In genomic region chr9:107949922-107950235, GRCm38 (mm10) we compare ENCODE assay signal across 8 mouse cellular contexts. TPM values are rescaled to one million over a fixed set of nuclear protein-coding genes. Genes with fewer than 3 reads are reported as not detected.
DNase-seq lines count a peak whose midpoint lies in the region; ATAC-seq and TF ChIP-seq lines count a peak whose summit lies in the region.

Gene Traip, plus strand, starts transcription at chr9:107950136.

- H3K4me2 ChIP-seq in intestine, embryonic 15.5 days (replicated peaks): peak within 1 kb of the TSS; percentile 75
- peak within 1 kb of the TSS; percentile 63 for H3K4me2 ChIP-seq in midbrain, postnatal 0 days (ENCODE audit: low read depth, low read length, poor library complexity, severe bottlenecking)

- peak within 1 kb of the TSS; percentile 91 for H3K9ac ChIP-seq in liver, adult 2 months (ENCODE audit: low read depth, low read length)
- H3K9ac ChIP-seq in intestine, embryonic 15.5 days: peak within 1 kb of the TSS; percentile 53
- H3K9ac ChIP-seq in midbrain, postnatal 0 days (replicated peaks; ENCODE audit: low read length, poor library complexity, severe bottlenecking): peak within 1 kb of the TSS; percentile 29; the same call in 1 of the 2 replicates

- H3K79me2 ChIP-seq in liver, adult 2 months (ENCODE audit: control insufficient read depth, insufficient read depth, low read length): no peaks in the 10 kb centered on the region

- no peak for ATAC-seq in intestine, embryonic 15.5 days
- no peak for ATAC-seq in midbrain, postnatal 0 days (ENCODE audit: low FRiP score)

- no peaks in the 10 kb centered on the region for H3K36me3 ChIP-seq in liver, adult 2 months (ENCODE audit: control insufficient read depth, insufficient read depth, low read length)
- H3K36me3 ChIP-seq in intestine, embryonic 15.5 days: no peaks in the 10 kb centered on the region
- H3K36me3 ChIP-seq in midbrain, postnatal 0 days (ENCODE audit: insufficient read depth, low read length): peaks cover 29% of the 10 kb centered on the region

- peak within 1 kb of the TSS; percentile 89 for H3K27ac ChIP-seq in liver, adult 2 months (replicated peaks; ENCODE audit: insufficient read depth, low read depth, low read length)
- H3K27ac ChIP-seq in embryonic fibroblast, embryonic 13.5 days (ENCODE audit: insufficient read depth, low read length): peak within 1 kb of the TSS; percentile 10; the same call in 1 of the 2 replicates
- peak within 1 kb of the TSS; percentile 74 for H3K27ac ChIP-seq in intestine, embryonic 15.5 days
- H3K27ac ChIP-seq in midbrain, postnatal 0 days (ENCODE audit: low read depth, low read length): peak within 1 kb of the TSS; percentile 70

- TF ChIP-seq POLR2A in liver, adult 2 months (IDR thresholded peaks at IDR 0.05; ENCODE audit: extremely low read depth, insufficient read depth, low read length): no peak
- TF ChIP-seq POLR2A in embryonic fibroblast, embryonic 13.5 days (IDR thresholded peaks at IDR 0.05; ENCODE audit: low read depth, low read length): no peak

- no peaks in the 10 kb centered on the region for H3K27me3 ChIP-seq in liver, adult 2 months (ENCODE audit: control insufficient read depth, insufficient read depth, low read length)
- H3K27me3 ChIP-seq in intestine, embryonic 15.5 days (replicated peaks): no peaks in the 10 kb centered on the region
- no peaks in the 10 kb centered on the region for H3K27me3 ChIP-seq in midbrain, postnatal 0 days (ENCODE audit: insufficient read depth, low read length)

- WGBS in liver, adult 2 months: 90% methylated on average over 10 of the region's 10 CpGs
- WGBS in intestine, embryonic 15.5 days: 87% methylated on average over 10 of the region's 10 CpGs
- 92% methylated on average over 10 of the region's 10 CpGs for WGBS in midbrain, postnatal 0 days

- H3K4me3 ChIP-seq in liver, adult 2 months (ENCODE audit: insufficient read depth, low read depth, low read length): peak within 1 kb of the TSS; percentile 81
- H3K4me3 ChIP-seq in embryonic fibroblast, embryonic 13.5 days (ENCODE audit: insufficient read depth, low read length): peak within 1 kb of the TSS; percentile 80
- peak within 1 kb of the TSS; percentile 68 for H3K4me3 ChIP-seq in intestine, embryonic 15.5 days (replicated peaks)
- H3K4me3 ChIP-seq in midbrain, postnatal 0 days (ENCODE audit: low read depth, low read length): peak within 1 kb of the TSS; percentile 49

- DNase-seq in liver, adult 2 months (ENCODE audit: extremely low read depth, low read depth, low spot score): no peak
- no peak for DNase-seq in liver
- no peak for DNase-seq in midbrain, postnatal 0 days (ENCODE audit: low spot score)
- no peak for DNase-seq in retina, postnatal 1 day
- DNase-seq in thymus, postnatal 10 days (ENCODE audit: low spot score in 2 of 2): no peak
- no peak for DNase-seq in cerebellum, postnatal 14 days

- no peaks in the 10 kb centered on the region for H3K4me1 ChIP-seq in liver, adult 2 months (ENCODE audit: control insufficient read depth, insufficient read depth, low read length)
- peaks cover 6% of the 10 kb centered on the region; the same call in 1 of the 2 replicates for H3K4me1 ChIP-seq in embryonic fibroblast, embryonic 13.5 days (ENCODE audit: control insufficient read depth, insufficient read depth, low read length)
- peaks cover 3% of the 10 kb centered on the region for H3K4me1 ChIP-seq in intestine, embryonic 15.5 days (replicated peaks)
- H3K4me1 ChIP-seq in midbrain, postnatal 0 days (ENCODE audit: insufficient read depth, low read length): no peaks in the 10 kb centered on the region

- H3K9me3 ChIP-seq in intestine, embryonic 15.5 days: no peaks in the 10 kb centered on the region
- no peaks in the 10 kb centered on the region for H3K9me3 ChIP-seq in midbrain, postnatal 0 days (ENCODE audit: low read length)

- TF ChIP-seq CTCF in liver, adult 2 months (IDR thresholded peaks at IDR 0.05; ENCODE audit: low read depth, low read length): no peak
- TF ChIP-seq CTCF in embryonic fibroblast, embryonic 13.5 days (IDR thresholded peaks at IDR 0.05; ENCODE audit: borderline replicate concordance, insufficient read depth, low read length): no peak
- TF ChIP-seq CTCF in midbrain, postnatal 0 days (IDR thresholded peaks at IDR 0.05): no peak

RNA-seq across cellular contexts. Expression of gene Traip, which starts in this region (rescaled TPM):
- 0.18 and 0.40 TPM in 2 replicates for total RNA-seq in liver, adult 2 months (2014; rRNA removed)
- polyA plus RNA-seq in liver, adult 2 months (2012; rRNA removed): 0.12 and 0.21 TPM in 2 replicates
- polyA plus RNA-seq in embryonic fibroblast, embryonic 13.5 days (2011; ENCODE audit: insufficient read length, low read depth, missing spikeins): 11.1 and 13.5 TPM in 2 replicates
- 17.7 and 17.9 TPM in 2 replicates for polyA plus RNA-seq in intestine, embryonic 15.5 days (2015; fragmentation: Nextera tagmentation; extraction: Ambion mirVana)
- total RNA-seq in midbrain, postnatal 0 days (2014; rRNA removed): 9.0 and 11.4 TPM in 2 replicates
- 11.6 and 12.0 TPM in 2 replicates for polyA plus RNA-seq in midbrain, postnatal 0 days (2015; fragmentation: Nextera tagmentation; extraction: Ambion mirVana)

Comparison
In these comparisons a context has a peak if more than half of its experiments do, and no peak if none do; other contexts are left out.
1. RNA of gene Traip (polyA plus RNA-seq): 17.7 to 17.9 TPM in intestine, embryonic 15.5 days, 11.1 to 13.5 TPM in embryonic fibroblast, embryonic 13.5 days and 11.6 to 12.0 TPM in midbrain, postnatal 0 days; 0.12 to 0.21 TPM in liver, adult 2 months; every median in the first group is over 10 times any median in the second.
2. H3K27ac ChIP-seq: peak in every context shown above with its lines; median percentile 89 in liver, adult 2 months; 74 in intestine, embryonic 15.5 days; 70 in midbrain, postnatal 0 days; 10 in embryonic fibroblast, embryonic 13.5 days.
3. H3K9ac ChIP-seq: peak in every context shown above with its lines; median percentile 91 in liver, adult 2 months; 53 in intestine, embryonic 15.5 days; 29 in midbrain, postnatal 0 days.
4. Peak in every context shown above with its lines, with median percentiles within 50 percentile points of each other: H3K4me3 ChIP-seq.